Mouse (Mus musculus): Measurements from ENCODE around the gene Ptk7.

GRCm38 (mm10) chr17:46609721-46610514, 19.4 kb downstream of the Ptk7 start:
- no peak for TF ChIP-seq EP300 (IDR thresholded peaks at IDR 0.05; ENCODE audit: low read depth)
- no peak for TF ChIP-seq CTCF (IDR thresholded peaks at IDR 0.05; ENCODE audit: low read depth)

Data from heart, postnatal 0 days (tissue).